Mouse (Mus musculus): ENCODE data around the gene Phactr2. TPM values are rescaled to one million over a fixed set of nuclear protein-coding genes. Genes with fewer than 3 reads are reported as not detected.
"Not testable (repeated sequence)": the region's sequence is repeated elsewhere in the genome, so short reads cannot be mapped to it uniquely, and the experiment has no call there.

The Phactr2 gene
- polyA plus RNA-seq, 1 experiment from 2014 or later, result 10.0 TPM

DNA sequence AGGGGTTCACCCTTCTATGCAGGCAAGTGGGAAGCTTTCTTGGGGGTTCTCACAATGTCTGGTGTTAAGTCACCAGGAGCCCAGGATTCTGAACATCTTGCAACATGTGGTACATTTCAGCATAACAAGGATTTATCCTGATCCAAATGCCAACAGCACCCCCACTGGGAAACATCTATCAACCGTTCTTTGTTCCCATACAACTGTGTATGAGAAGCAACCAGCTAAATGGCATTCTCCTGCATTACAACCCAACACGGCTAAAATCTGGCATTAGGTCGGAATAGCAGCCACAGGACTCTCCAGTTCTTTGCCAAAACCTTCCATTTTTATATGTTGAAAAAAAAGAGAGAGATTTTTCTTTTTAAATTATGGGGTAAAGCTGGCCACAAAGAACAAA lies 264.7 kb downstream of the Phactr2 start:
- Histone ChIP-seq H3K4me2 (ENCODE audit: low read depth, low read length) (no peak overlapping the region), H3K4me3 (ENCODE audit: low read length) (no peak overlapping the region), H3K4me1 (ENCODE audit: control insufficient read depth, insufficient read depth, low read length) (peaks cover 18% of the 10 kb centered on the region; the same call in 1 of the 2 replicates), H3K9ac (ENCODE audit: low read depth, low read length) (no peak overlapping the region), H3K9me3 (ENCODE audit: control insufficient read depth, low read length) (no peaks in the 10 kb centered on the region), H3K27ac (ENCODE audit: low read length) (peak overlapping the region; percentile 59), H3K27me3 (replicated peaks; ENCODE audit: control insufficient read depth, insufficient read depth, low read length) (no peaks in the 10 kb centered on the region), H3K36me3 (ENCODE audit: control insufficient read depth, insufficient read depth, low read length) (no peaks in the 10 kb centered on the region)
- 58% methylated on average over 3 of the region's 3 CpGs for WGBS
- ATAC-seq, result no peak

DNA sequence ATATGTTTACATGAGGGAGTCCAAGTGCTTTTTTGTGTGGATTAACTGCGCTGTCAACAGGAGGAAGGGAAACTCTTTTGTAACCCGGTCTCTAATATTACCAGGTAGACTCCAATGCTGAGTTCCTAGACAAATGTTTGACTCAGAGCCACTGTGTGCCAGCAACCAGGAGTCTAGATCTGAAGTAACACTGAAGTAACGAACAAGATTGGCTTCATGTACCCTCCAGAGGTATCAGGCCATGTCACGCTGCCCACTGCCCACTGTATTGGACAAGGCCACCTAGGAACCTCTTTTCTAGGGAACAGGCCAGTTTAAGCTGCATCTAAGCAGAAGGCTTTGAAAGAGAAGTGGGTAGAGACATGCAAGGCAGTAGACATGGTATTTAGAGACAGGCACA lies 265.2 kb downstream of the Phactr2 start:
- H3K4me3 ChIP-seq (ENCODE audit: low read length), result no peak overlapping the region
- peaks cover 18% of the 10 kb centered on the region; the same call in 1 of the 2 replicates for H3K4me1 ChIP-seq (ENCODE audit: control insufficient read depth, insufficient read depth, low read length)
- H3K36me3 ChIP-seq (ENCODE audit: control insufficient read depth, insufficient read depth, low read length), result no peaks in the 10 kb centered on the region
- no peak overlapping the region for H3K4me2 ChIP-seq (ENCODE audit: low read depth, low read length)
- no peak for ATAC-seq
- peak overlapping the region; percentile 59 for H3K27ac ChIP-seq (ENCODE audit: low read length)
- no peak overlapping the region for H3K9ac ChIP-seq (ENCODE audit: low read depth, low read length)
- H3K9me3 ChIP-seq (ENCODE audit: control insufficient read depth, low read length), result no peaks in the 10 kb centered on the region
- no peaks in the 10 kb centered on the region for H3K27me3 ChIP-seq (replicated peaks; ENCODE audit: control insufficient read depth, insufficient read depth, low read length)
- WGBS, result 80% methylated on average over 4 of the region's 4 CpGs

DNA sequence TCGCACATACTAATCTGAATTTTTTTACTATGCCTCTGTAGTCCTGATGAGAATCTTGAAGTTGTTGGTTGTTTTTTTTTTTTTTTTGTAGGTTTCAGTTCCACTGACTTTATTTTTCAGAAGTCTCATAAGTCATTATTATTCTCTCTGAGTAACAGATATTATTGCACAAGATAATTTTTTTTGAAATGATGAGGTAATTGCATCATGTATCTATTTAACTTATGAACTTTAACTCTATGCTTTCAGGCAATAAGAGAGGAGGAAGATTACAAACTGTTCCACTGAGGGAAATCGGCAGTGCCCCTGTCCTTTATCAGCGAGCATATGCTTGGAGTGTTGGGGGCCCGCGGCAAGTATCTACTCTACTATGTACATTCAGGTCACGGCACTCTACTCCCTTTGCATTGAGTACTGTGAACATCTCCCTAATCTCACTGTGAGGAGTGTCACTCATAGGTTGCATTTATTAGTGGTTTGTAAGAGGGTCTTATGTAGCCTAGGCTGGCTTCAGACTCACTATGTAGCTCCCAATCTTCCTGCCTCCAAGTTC lies 272.4 kb downstream of the Phactr2 start:
- WGBS, result 89% methylated on average over 6 of the region's 6 CpGs
- no peaks in the 10 kb centered on the region for H3K36me3 ChIP-seq (ENCODE audit: control insufficient read depth, insufficient read depth, low read length)
- H3K27me3 ChIP-seq (replicated peaks; ENCODE audit: control insufficient read depth, insufficient read depth, low read length), result no peaks in the 10 kb centered on the region
- no peak for ATAC-seq
- no peak overlapping the region for H3K27ac ChIP-seq (ENCODE audit: low read length)
- peaks cover 4% of the 10 kb centered on the region; the same call in 1 of the 2 replicates for H3K9me3 ChIP-seq (ENCODE audit: control insufficient read depth, low read length)
- no peak overlapping the region for H3K4me2 ChIP-seq (ENCODE audit: low read depth, low read length)
- H3K4me1 ChIP-seq (ENCODE audit: control insufficient read depth, insufficient read depth, low read length), result no peaks in the 10 kb centered on the region
- H3K9ac ChIP-seq (ENCODE audit: low read depth, low read length), result no peak overlapping the region
- no peak overlapping the region for H3K4me3 ChIP-seq (ENCODE audit: low read length)

DNA sequence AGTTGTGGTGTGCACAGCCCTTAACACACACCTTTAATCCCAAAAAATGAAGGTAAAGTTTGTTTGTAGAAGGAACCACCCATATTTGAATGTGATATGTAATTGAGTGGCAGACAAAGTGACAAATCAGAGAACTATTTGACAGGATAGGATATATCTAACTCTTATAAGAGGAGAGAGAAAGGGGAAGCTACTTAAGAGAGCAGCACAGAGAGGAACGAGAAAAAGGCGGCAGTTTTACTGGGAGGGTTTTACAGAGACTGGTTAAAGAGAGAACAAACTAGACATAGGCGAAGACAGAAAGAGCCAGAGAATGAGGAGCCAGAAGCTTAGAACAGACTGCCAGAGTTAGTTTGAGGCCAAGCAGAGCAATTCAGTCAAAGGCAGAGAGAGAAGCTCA lies 273.4 kb downstream of the Phactr2 start:
- H3K4me3 ChIP-seq (ENCODE audit: low read length), result no peak overlapping the region
- no peaks in the 10 kb centered on the region for H3K27me3 ChIP-seq (replicated peaks; ENCODE audit: control insufficient read depth, insufficient read depth, low read length)
- ATAC-seq, result no peak
- no peak overlapping the region for H3K4me2 ChIP-seq (ENCODE audit: low read depth, low read length)
- H3K9me3 ChIP-seq (ENCODE audit: control insufficient read depth, low read length), result peaks cover 4% of the 10 kb centered on the region; the same call in 1 of the 2 replicates
- WGBS, result 92% methylated on average over 3 of the region's 3 CpGs
- no peak overlapping the region for H3K27ac ChIP-seq (ENCODE audit: low read length)
- H3K9ac ChIP-seq (ENCODE audit: low read depth, low read length), result no peak overlapping the region
- no peaks in the 10 kb centered on the region for H3K4me1 ChIP-seq (ENCODE audit: control insufficient read depth, insufficient read depth, low read length)
- no peaks in the 10 kb centered on the region for H3K36me3 ChIP-seq (ENCODE audit: control insufficient read depth, insufficient read depth, low read length)

DNA sequence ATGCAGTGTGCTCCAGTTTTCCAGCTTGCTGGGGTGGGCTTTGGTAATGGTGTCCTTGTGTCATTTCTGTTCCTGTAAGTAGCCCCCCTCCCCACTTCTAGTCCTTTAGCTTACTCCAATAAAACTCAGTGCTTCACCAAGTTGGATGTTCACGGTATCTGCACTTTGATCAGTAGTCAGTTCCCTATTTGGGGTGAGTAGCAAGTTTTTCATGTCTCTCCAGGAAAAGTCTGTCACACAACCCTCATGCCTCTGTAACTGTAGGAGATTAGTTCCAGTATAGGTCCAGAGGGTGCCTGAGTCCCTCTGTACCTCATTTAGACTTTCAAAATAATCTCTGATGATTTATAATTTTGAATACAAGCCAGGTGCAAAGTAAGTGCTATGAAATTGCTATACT lies 275.0 kb downstream of the Phactr2 start:
- Histone ChIP-seq H3K27ac (ENCODE audit: low read length) (no peak overlapping the region), H3K4me1 (ENCODE audit: control insufficient read depth, insufficient read depth, low read length) (no peaks in the 10 kb centered on the region), H3K4me2 (ENCODE audit: low read depth, low read length) (no peak overlapping the region), H3K9me3 (ENCODE audit: control insufficient read depth, low read length) (peaks cover 4% of the 10 kb centered on the region; the same call in 1 of the 2 replicates), H3K27me3 (replicated peaks; ENCODE audit: control insufficient read depth, insufficient read depth, low read length) (no peaks in the 10 kb centered on the region), H3K9ac (ENCODE audit: low read depth, low read length) (no peak overlapping the region), H3K36me3 (ENCODE audit: control insufficient read depth, insufficient read depth, low read length) (no peaks in the 10 kb centered on the region), H3K4me3 (ENCODE audit: low read length) (no peak overlapping the region)
- no peak for ATAC-seq
- 100% methylated on average over 1 of the region's 1 CpGs for WGBS

DNA sequence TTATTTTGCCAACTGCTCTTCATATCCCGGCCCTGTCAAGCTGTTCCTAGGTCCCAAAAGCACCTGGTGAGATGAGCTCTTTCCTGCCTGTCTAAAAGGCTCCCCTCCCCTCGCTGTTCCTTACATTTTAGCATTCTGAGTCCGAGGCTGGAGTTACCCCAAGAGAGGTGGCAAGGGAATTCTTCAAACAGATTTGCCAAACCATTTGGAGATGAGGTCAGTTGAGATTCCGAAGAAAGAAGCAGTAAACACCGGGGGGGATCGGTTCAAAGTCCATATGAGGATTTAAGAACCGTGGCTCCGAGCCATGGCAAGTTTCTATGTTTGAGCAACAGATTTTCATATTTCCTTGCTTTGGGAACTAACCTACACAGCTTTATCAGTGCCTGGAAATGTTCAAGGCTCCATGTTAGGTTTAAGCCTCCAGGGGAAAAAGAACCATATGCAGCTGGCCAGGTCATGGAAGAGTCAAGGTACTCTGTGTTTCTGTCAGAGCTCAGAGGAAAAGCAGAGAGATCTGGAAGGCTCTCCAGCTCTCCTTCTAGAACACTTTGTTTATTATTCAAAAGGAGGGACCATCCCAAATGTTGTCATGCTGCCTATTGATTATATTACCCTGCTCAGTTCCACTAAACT lies 277.2 kb downstream of the Phactr2 start:
- 58% methylated on average over 8 of the region's 8 CpGs for WGBS
- H3K4me3 ChIP-seq (ENCODE audit: low read length), result no peak overlapping the region
- no peaks in the 10 kb centered on the region for H3K36me3 ChIP-seq (ENCODE audit: control insufficient read depth, insufficient read depth, low read length)
- peak overlapping the region; percentile 1; the same call in 1 of the 2 replicates for H3K27ac ChIP-seq (ENCODE audit: low read length)
- no peaks in the 10 kb centered on the region for H3K9me3 ChIP-seq (ENCODE audit: control insufficient read depth, low read length)
- H3K4me1 ChIP-seq (ENCODE audit: control insufficient read depth, insufficient read depth, low read length), result 0 out of 2 replicates have a peak, but pooled peaks cover 2% of the 10 kb centered on the region
- ATAC-seq, result no peak
- no peak overlapping the region for H3K4me2 ChIP-seq (ENCODE audit: low read depth, low read length)
- no peaks in the 10 kb centered on the region for H3K27me3 ChIP-seq (replicated peaks; ENCODE audit: control insufficient read depth, insufficient read depth, low read length)
- no peak overlapping the region for H3K9ac ChIP-seq (ENCODE audit: low read depth, low read length)

DNA sequence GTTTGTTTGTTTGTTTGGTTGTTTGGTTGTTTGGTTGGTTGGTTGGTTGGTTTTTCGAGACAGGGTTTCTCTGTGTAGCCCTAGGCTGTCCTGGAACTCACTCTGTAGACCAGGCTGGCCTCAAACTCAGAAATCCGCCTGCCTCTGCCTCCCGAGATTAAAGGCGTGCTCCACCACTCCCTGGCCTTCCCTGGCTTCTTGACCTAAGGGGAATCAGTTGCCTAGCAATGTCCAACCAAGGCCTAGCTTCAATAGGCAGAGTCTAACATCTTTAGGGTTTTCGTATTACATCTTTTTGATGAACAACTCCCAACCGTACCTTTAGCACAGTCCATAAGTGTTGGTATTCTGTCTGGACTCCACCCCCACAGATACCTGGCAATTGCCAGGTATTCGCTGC lies 280.7 kb downstream of the Phactr2 start:
- not testable (repeated sequence) for H3K36me3 ChIP-seq (ENCODE audit: control insufficient read depth, insufficient read depth, low read length); H3K27me3 ChIP-seq (replicated peaks; ENCODE audit: control insufficient read depth, insufficient read depth, low read length); H3K9me3 ChIP-seq (ENCODE audit: control insufficient read depth, low read length); H3K27ac ChIP-seq (ENCODE audit: low read length); H3K9ac ChIP-seq (ENCODE audit: low read depth, low read length); ATAC-seq
- Histone ChIP-seq H3K4me1 (ENCODE audit: control insufficient read depth, insufficient read depth, low read length) (peaks cover 11% of the 10 kb centered on the region), H3K4me2 (ENCODE audit: low read depth, low read length) (peak overlapping the region; percentile 58), H3K4me3 (ENCODE audit: low read length) (peak overlapping the region; percentile 95)
- 81% methylated on average over 7 of the region's 7 CpGs for WGBS

DNA sequence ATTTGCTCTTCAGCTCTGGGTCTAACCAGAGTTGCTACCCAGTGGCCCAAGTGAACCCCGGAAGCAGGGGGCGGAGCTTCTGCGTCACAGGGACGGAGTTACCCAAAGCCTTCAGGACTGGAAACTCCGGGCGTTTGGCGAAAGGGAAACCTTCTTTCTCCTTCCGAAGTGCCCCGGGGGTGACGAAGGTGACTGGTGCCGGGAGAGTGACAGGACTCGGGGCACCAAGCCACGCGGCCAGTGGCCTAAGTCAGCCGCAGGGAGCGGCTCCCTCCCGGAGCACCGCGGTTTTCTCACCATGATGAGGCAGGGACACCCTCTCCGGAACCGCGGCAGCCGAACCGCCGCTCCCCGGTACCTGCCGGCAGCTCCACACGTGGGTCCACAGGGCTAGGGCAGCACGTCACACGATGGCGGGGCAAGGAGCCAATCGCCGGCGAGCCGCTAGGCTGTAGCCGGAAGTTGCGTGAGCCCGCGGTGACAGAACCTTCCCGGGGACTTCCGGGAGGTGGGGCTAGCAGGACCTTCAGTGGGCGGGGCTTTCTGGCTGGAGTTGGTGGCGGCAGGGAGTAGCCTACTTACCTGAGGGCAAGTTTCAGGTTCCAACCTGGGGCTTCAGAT lies 281.4 kb downstream of the Phactr2 start, which contains the start of gene Ltv1:
Ltv1 (minus strand) TSS at position 438 of the 621 bp plus-strand sequence.
- Histone ChIP-seq H3K27me3 (replicated peaks; ENCODE audit: control insufficient read depth, insufficient read depth, low read length) (no peaks in the 10 kb centered on the region), H3K9ac (ENCODE audit: low read depth, low read length) (peak within 1 kb of the TSS; percentile 91), H3K4me1 (ENCODE audit: control insufficient read depth, insufficient read depth, low read length) (peaks cover 11% of the 10 kb centered on the region), H3K9me3 (ENCODE audit: control insufficient read depth, low read length) (no peaks in the 10 kb centered on the region), H3K27ac (ENCODE audit: low read length) (peak within 1 kb of the TSS; percentile 95), H3K4me3 (ENCODE audit: low read length) (peak within 1 kb of the TSS; percentile 95), H3K36me3 (ENCODE audit: control insufficient read depth, insufficient read depth, low read length) (peaks cover 11% of the 10 kb centered on the region), H3K4me2 (ENCODE audit: low read depth, low read length) (peak within 1 kb of the TSS; percentile 58)
- ATAC-seq, result peak; percentile 99
- WGBS, result under 1% methylated on average over 43 of the region's 43 CpGs

DNA sequence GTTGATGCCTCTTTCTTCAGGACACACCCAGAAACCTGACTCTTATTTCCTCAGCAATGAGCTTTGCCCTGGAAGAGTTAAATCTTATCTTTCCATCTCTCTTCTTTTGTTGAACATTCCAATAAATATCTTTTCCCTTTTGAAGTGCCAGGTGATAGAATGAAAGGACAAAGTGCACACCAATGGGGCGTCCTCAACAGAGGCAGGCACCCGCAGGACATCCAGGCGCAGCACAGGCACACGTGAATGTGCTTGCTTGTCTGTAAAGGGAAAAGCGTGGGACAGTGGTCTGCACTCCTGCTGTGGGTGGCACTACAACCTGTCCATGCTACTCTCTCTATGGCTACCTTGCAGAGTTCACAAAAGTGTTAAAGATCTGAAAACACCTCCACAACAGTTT lies 284.3 kb downstream of the Phactr2 start:
- ATAC-seq, result peak; percentile 61
- Histone ChIP-seq H3K4me1 (ENCODE audit: control insufficient read depth, insufficient read depth, low read length) (peaks cover 11% of the 10 kb centered on the region), H3K27me3 (replicated peaks; ENCODE audit: control insufficient read depth, insufficient read depth, low read length) (no peaks in the 10 kb centered on the region), H3K27ac (ENCODE audit: low read length) (peak overlapping the region; percentile 16; the same call in 1 of the 2 replicates), H3K9me3 (ENCODE audit: control insufficient read depth, low read length) (no peaks in the 10 kb centered on the region), H3K9ac (ENCODE audit: low read depth, low read length) (no peak overlapping the region), H3K36me3 (ENCODE audit: control insufficient read depth, insufficient read depth, low read length) (peaks cover 19% of the 10 kb centered on the region), H3K4me2 (ENCODE audit: low read depth, low read length) (peak overlapping the region; percentile 25; the same call in 1 of the 2 replicates), H3K4me3 (ENCODE audit: low read length) (no peak overlapping the region)
- WGBS, result 81% methylated on average over 5 of the region's 5 CpGs

All from intestine, embryonic 16.5 days (tissue).